Mouse (Mus musculus) spleen, adult 2 months (tissue): ENCODE results near the gene Ascl2.

Source experiments
- CTCF ChIP-seq: fragments of 200-500 bp; IDR thresholded peaks from 2 replicates; pipeline ENCODE4 v1.5.1; 2011; ENCODE audit warnings: mild to moderate bottlenecking, inconsistent platforms; ENCODE audit not compliant: insufficient read depth, insufficient read length, insufficient replicate concordance; ENCODE audit errors: extremely low read depth
- POLR2A ChIP-seq: fragments of 200-500 bp; IDR thresholded peaks from 2 replicates; pipeline ENCODE4 v1.6.1; 2011; ENCODE audit warnings: low read depth, low read length, inconsistent platforms

DNA sequence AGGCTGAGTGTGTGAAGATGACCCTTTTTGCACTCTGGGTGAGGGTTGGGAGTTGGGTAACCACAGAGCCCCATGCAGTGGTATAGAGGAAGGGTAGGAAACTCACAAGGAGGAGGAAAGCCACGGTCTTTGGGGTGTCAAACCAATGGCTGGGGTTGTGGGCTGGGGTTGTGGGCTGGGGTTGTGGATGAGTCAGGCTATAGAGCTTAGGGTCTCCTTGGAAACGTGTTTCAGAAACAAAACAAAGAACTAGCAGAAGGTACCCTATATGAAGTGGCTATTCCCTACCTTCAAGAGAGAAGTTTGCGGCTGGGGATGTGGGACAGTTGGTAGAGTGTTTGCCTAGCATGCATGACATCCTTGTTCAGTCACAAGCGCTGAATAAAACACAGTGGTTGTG is 40.9 kb upstream of the Ascl2 start:
- TF ChIP-seq CTCF (no peak), POLR2A (no peak)
